Mouse (Mus musculus) T-cell, adult 66 days (primary cell): ENCODE results near the gene H2al1d. TPM values are rescaled to one million over a fixed set of nuclear protein-coding genes. Genes with fewer than 3 reads are reported as not detected.

Experiments
- total RNA-seq, 2 experiments: library from RNA; stranded (reverse); gene quantifications; 3 replicates in 1 of 2; 4 replicates in 1 of 2; pipeline ENCODE4 v1.2.4; 2023

Gene H2al1d
- total RNA-seq: not detected

DNA sequence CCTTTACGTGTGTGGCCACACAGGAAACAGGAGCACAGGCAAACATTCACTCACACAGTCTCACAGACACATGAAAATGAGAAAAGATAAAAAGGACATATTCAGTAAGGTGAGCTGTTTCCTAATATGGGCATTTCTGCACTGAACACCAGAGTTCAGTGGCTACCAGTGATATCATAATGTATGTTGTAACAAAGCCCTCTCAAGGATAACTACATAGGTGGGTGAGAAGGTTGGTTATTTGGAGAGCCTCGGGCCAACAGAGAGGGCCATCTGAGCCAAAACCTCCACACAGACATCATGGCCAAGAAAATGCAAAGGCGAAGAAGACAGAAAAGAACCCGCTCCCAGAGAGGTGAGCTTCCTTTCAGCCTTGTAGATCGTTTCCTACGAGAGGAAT is at the start of gene H2al1d:
Gene H2al1d (plus strand): TSS at position 301 of the 400 bp plus-strand sequence.

DNA sequence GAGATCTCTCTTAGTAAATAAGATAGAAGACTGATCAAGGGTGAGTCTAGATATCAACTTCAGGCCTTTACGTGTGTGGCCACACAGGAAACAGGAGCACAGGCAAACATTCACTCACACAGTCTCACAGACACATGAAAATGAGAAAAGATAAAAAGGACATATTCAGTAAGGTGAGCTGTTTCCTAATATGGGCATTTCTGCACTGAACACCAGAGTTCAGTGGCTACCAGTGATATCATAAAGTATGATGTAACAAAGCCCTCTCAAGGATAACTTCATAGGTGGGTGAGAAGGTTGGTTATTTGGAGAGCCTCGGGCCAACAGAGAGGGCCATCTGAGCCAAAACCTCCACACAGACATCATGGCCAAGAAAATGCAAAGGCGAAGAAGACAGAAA is 9.7 kb upstream of the H2al1d start, which contains the start of gene H2al1a:
Gene H2al1a (plus strand): TSS at position 301 of the 400 bp plus-strand sequence.

GRCm38 (mm10) chrX:11302132-11302531 is 6.5 kb upstream of the H2al1d start, which contains the start of gene H2al1b:
TSS of gene H2al1b (plus strand) at chrX:11302432.

GRCm38 (mm10) chrX:11305355-11305754 is 3.3 kb upstream of the H2al1d start, which contains the start of gene H2al1c:
TSS of gene H2al1c (plus strand) at chrX:11305655.

GRCm38 (mm10) chrX:11311634-11312033 is 3.0 kb downstream of the H2al1d start, which contains the start of gene H2al1e:
TSS of gene H2al1e (plus strand) at chrX:11311934.

GRCm38 (mm10) chrX:11314858-11315257 is 6.2 kb downstream of the H2al1d start, which contains the start of gene H2al1f:
TSS of gene H2al1f (plus strand) at chrX:11315158.

GRCm38 (mm10) chrX:11317956-11318355 is 9.3 kb downstream of the H2al1d start, which contains the start of gene H2al1g:
TSS of gene H2al1g (plus strand) at chrX:11318256.

DNA sequence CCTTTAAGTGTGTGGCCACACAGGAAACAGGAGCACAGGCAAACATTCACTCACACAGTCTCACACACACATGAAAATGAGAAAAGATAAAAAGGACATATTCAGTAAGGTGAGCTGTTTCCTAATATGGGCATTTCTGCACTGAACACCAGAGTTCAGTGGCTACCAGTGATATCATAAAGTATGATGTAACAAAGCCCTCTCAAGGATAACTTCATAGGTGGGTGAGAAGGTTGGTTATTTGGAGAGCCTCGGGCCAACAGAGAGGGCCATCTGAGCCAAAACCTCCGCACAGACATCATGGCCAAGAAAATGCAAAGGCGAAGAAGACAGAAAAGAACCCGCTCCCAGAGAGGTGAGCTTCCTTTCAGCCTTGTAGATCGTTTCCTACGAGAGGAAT is 12.6 kb downstream of the H2al1d start, which contains the start of gene H2al1h:
Gene H2al1h (plus strand): TSS at position 301 of the 400 bp plus-strand sequence.

GRCm38 (mm10) chrX:11324359-11324758 is 15.7 kb downstream of the H2al1d start, which contains the start of gene H2al1i:
TSS of gene H2al1i (plus strand) at chrX:11324659.

DNA sequence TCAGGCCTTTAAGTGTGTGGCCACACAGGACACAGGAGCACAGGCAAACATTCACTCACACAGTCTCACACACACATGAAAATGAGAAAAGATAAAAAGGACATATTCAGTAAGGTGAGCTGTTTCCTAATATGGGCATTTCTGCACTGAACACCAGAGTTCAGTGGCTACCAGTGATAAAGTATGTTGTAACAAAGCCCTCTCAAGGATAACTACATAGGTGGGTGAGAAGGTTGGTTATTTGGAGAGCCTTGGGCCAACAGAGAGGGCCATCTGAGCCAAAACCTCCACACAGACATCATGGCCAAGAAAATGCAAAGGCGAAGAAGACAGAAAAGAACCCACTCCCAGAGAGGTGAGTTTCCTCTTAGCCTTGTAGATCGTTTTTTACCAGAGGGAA is 18.9 kb downstream of the H2al1d start, which contains the start of gene H2al1j:
Gene H2al1j (plus strand): TSS at position 301 of the 400 bp plus-strand sequence.

Other genes with a start within 250 kb of the H2al1d start
- not detected for gene H2al1a, start 9.6 kb upstream of the H2al1d start, total RNA-seq
- not detected for gene H2al1b, start 6.4 kb upstream of the H2al1d start, total RNA-seq
- not detected for gene H2al1c, start 3.2 kb upstream of the H2al1d start, total RNA-seq
- not detected for gene H2al1e, start 3.1 kb downstream of the H2al1d start, total RNA-seq
- gene H2al1f, start 6.3 kb downstream of the H2al1d start, total RNA-seq: not detected
- gene H2al1g, start 9.4 kb downstream of the H2al1d start, total RNA-seq: not detected
- gene H2al1h, start 12.7 kb downstream of the H2al1d start, total RNA-seq: not detected
- not detected for gene H2al1i, start 15.8 kb downstream of the H2al1d start, total RNA-seq
- gene H2al1j, start 19.0 kb downstream of the H2al1d start, total RNA-seq: not detected